Mouse (Mus musculus) R1 (cell line): ENCODE data around the gene Srsf3.

Experiments used
- DNase-seq: peaks from one replicate; pipeline ENCODE4 v3.0.0-alpha.2; 2018; ENCODE audit warnings: low read depth, low spot score

Srsf3 gene

GRCm38 (mm10) chr17:29044925-29045319 lies 12.5 kb downstream of the Srsf3 start:
- DNase-seq: peak; percentile 83

GRCm38 (mm10) chr17:29045741-29046530 lies 13.5 kb downstream of the Srsf3 start:
- DNase-seq: peak; percentile 45

GRCm38 (mm10) chr17:29046863-29047262 lies 14.4 kb downstream of the Srsf3 start:
- DNase-seq: peak; percentile 50

- peak; percentile 50 for DNase-seq
These were observed 15.5 kb downstream of the Srsf3 start for GRCm38 (mm10) chr17:29047697-29048514.

GRCm38 (mm10) chr17:29048748-29049507 lies 16.5 kb downstream of the Srsf3 start:
- DNase-seq: peak; percentile 76

GRCm38 (mm10) chr17:29049508-29049889 lies 17.1 kb downstream of the Srsf3 start:
- DNase-seq: no peak

- DNase-seq: no peak
These were observed 17.5 kb downstream of the Srsf3 start for GRCm38 (mm10) chr17:29049923-29050322.

- DNase-seq: no peak
These were observed 18.4 kb downstream of the Srsf3 start for GRCm38 (mm10) chr17:29050791-29051190.

- DNase-seq: no peak
These were observed 20.6 kb downstream of the Srsf3 start for GRCm38 (mm10) chr17:29053067-29053466.

GRCm38 (mm10) chr17:29053841-29054240 lies 21.4 kb downstream of the Srsf3 start:
- no peak for DNase-seq

GRCm38 (mm10) chr17:29054429-29054828 lies 22.0 kb downstream of the Srsf3 start:
- no peak for DNase-seq

GRCm38 (mm10) chr17:29055586-29055985 lies 23.2 kb downstream of the Srsf3 start:
- DNase-seq: no peak

- DNase-seq: no peak
These were observed 23.8 kb downstream of the Srsf3 start for GRCm38 (mm10) chr17:29056207-29056606.

GRCm38 (mm10) chr17:29056699-29057151 lies 24.3 kb downstream of the Srsf3 start:
- peak; percentile 66 for DNase-seq

- DNase-seq: no peak
These were observed 25.0 kb downstream of the Srsf3 start for GRCm38 (mm10) chr17:29057361-29057890.

GRCm38 (mm10) chr17:29057961-29058360 lies 25.5 kb downstream of the Srsf3 start:
- no peak for DNase-seq

GRCm38 (mm10) chr17:29058487-29058886 lies 26.1 kb downstream of the Srsf3 start:
- DNase-seq: no peak

- DNase-seq: no peak
These were observed 27.2 kb downstream of the Srsf3 start for GRCm38 (mm10) chr17:29059581-29059980.

- peak; percentile 46 for DNase-seq
These were observed 28.5 kb downstream of the Srsf3 start for GRCm38 (mm10) chr17:29060946-29061345.

- no peak for DNase-seq
These were observed 29.9 kb downstream of the Srsf3 start for GRCm38 (mm10) chr17:29062119-29063035.
